Mouse (Mus musculus) ES-Bruce4 (cell line): ENCODE measurements at regions not wholly inside any gene's neighbourhood (a gene's known extent, or its start where the extent isn't known, plus 50 kb on each side); places are given as distances from the start of the nearest gene placed in this dataset.

Experiments used
- CTCF ChIP-seq: IDR thresholded peaks from one replicate; pipeline ENCODE4 v1.8.1; 2011; ENCODE audit warnings: low read depth, low read length
- POLR2A ChIP-seq: IDR thresholded peaks from one replicate; pipeline ENCODE4 v1.8.1; 2011; ENCODE audit warnings: low read length; ENCODE audit not compliant: insufficient read depth

- TF ChIP-seq POLR2A (no peak), CTCF (no peak)
Measured at GRCm38 (mm10) chr12:46398875-46399652, 419.7 kb downstream of the Nova1 start.
